Mouse (Mus musculus) embryo, embryonic 9.5 days (tissue): ENCODE results near the gene Nqo1.

Source experiments
- DNase-seq: peaks from one replicate; pipeline ENCODE4 v3.0.0-alpha.2; 2017; ENCODE audit errors: extremely low spot score

Gene Nqo1

DNA sequence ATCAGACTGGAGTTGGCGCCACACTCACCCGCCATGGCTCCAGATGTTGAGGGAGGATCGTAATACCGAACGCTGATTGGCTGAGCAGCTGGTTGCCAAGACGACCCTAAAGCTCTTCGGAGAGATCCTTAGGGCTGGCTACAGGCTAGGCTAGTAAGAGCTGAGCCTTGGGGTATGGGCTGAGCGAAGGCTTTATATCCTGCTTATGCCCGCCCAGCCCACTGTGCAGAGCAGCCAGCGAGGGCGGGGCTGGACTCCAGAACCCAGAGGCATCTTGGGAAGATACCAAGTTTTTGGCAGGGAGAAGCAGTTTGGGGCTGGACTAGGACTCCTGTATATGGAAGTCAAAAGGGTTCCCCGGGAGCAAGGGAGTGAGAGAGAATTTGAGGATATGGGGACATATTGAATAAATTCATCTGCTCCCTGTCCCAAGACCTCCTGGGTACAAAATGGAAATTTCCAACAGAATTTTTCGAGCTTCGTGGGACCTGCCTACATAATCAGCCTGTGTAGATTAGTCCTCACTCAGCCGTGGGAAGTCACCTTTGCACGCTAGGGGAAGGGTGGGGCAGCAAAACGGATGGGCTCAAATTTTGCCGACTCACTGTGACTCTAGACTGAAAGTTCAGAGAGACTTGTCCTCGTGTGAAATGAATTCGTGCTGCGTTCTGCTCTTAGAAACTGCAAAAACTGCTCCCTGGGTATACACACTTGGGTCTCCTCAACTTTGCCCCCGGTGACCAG, at the start of gene Nqo1:
Gene Nqo1 (minus strand): TSS at position 169 of the 744 bp plus-strand sequence.
- peak; percentile 79 for DNase-seq

DNA sequence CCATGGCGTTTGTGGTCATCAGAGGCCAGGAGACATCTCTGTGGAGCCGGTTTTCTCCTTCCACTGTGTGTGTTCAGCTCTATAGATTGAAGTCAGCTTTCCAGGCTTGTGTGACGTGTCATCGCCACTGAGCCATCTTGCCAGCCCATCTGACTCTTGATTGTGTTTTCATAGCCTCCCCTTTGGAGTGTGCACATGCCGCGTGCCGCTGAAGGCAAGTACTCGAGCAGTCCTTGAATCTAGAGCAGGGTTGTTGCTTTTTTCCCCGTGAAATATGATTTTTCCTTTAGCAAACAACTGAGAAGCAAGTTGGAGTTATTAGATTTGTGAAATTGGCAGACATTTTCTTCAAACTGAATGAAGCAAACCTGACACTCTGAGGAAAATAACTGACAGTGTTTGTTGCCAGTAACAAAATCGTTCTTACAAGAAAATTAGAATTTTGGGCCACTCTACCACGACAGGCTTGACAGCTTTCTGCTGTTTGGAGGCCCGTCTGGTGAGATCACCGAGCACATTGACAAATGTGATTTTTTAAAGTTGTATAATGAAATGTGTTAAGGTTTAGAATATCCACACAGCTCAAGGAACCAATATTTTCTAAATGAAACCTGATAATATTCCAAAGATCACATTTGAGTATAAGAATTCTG, 48.5 kb upstream of the Nqo1 start:
- no peak for DNase-seq

DNA sequence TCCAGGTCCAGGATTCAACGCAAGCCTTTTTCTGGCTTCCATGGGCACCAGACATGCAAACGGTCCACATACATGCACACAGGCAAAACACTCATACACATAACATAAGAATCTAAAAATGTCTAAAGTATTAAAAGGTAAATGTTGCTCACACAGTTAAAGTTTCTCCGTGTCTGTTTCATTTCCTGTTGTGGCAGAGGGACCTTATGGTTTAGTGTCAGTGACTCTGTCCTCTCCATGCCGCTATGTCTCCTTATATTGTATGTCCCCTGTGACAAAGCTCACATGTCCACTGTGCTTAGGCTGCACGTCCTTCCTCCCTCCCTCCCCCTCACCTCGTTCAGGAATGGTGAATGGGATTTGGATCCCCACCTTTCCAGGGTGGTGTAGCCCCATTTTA, 46.6 kb upstream of the Nqo1 start:
- no peak for DNase-seq

DNA sequence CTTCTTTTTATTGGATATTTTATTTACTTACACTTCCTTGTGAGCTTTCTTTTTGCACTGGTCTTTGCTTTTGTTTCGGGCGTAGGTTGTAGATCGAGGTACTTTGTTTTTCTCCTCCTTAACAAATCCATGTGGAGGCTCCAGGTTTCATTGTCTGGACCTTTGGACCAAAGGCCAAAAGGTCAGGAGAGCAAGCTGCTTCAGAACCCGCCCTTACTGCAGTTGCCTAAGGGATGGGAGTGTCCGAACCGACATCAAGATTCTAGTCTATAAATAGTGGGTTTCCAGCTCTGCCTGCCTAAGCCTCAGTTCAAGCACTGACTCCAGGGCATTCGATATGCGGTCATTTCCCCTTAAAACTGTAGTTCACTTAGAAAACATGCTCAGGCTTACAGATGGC, 46.1 kb upstream of the Nqo1 start:
- DNase-seq = peak; percentile 25

DNA sequence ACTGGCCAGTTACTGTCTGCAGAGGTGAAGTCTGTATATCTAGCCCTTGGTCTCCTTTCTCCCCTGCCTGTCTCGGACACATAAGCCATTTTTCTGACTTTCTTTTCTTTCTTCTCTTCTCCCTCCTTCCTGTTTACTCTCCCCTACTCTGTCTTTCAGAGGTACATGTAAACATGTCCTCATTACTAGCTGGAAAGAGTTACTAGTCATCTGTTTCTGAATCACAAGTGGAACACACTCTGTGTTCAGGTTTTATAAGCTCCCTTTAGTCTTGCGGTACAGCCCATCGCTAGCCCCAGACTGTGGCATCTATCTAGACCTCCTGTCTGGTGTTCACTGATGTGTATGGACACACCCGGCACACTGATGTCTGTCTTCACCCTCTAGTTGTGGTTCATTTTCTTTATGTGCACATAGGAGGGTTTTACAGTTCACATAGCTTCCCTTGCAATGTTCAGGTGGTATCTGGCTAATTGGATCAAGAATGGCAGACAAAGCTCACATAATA, 45.4 kb upstream of the Nqo1 start:
- DNase-seq = no peak

DNA sequence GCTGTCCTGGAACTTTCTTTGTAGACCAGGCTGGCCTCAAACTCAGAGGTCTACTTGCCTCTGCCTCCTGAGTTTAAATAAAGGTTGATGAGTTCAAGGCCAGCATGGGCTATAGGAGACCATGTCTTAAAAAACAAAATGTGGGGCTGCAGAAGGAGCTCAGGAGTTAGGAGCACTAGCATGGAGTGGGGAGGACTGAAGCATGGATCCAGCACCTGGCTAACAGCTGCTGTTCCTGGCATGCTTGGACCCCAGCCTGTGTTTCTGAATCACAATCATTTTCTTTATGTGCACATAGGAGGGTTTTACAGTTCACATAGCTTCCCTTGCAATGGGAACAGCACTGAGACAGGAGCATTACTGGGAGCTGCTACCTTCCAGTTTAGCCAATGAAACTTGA, 44.7 kb upstream of the Nqo1 start:
- DNase-seq = no peak

DNA sequence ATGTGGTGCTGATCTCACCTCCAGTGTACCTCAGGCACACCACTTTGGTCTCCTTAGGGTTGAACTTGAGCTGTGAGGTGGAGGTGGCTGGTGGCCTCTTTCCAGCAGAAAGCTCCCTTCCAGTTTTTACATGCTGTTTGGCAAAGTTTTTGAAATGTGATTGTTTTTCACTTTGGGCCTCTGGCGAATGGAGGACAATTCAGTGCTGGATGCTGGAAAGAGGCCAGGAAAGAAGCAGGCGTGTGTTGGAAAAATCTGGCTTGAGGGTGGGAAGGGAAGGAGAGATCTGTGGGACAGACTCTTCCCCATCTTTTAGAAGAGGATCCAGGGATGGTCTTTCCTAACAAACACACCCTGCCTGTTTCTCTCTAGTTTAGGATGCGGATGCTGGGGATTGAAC, 41.6 kb upstream of the Nqo1 start:
- DNase-seq = no peak

DNA sequence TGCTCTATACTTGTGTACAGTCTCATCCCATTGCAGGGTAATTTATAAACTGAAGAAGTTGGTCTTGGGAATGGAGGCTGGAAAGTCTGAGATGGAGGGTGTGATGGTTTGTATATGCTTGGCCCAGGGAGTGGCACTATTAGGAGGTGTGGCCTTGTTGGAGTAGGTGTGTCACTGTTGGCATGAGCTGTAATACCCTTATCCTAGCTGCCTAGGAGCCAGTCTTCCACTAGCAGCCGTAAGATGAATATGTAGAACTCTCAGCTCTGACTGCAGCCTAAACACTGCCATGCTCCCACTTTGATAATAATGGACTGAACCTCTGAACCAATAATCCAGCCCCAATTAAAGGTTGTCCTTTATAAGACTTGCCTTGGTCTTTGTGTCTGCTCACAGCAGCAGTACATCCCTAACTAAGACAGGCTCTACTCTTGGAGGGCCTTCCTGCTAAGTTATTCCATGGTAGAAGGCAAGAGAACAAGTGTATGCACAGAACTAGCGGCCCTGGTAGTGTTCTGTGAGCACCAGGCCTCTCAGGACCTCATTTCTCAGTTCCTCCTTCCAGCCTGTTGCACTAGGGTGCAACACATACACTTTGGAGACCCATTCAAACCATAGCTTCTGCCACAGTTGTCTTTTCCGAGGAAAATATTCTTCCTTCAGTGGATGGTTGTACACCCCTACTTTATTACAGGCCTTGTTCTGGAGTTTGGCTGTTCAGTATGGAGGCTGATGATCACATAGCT, 37.0 kb upstream of the Nqo1 start:
- DNase-seq = no peak

DNA sequence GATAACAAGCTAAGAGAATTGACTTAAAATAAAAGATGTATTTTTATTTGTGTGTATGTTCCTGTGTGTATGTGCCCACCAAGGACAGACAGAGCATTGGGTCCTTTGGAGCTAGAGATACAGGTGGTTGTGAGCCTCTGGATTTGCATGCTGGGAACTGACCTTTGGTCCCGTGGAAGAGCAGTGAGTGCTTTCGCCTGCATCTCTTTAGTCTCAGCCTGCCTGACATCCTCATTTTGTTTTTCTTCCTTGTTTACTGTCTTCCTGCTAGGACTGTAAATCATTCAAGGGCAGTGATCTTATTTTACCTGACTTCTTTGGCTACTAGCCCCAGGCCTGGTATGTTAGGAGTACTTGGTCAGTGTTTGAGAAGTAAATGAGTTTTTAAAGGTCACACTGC, 34.7 kb upstream of the Nqo1 start:
- no peak for DNase-seq

DNA sequence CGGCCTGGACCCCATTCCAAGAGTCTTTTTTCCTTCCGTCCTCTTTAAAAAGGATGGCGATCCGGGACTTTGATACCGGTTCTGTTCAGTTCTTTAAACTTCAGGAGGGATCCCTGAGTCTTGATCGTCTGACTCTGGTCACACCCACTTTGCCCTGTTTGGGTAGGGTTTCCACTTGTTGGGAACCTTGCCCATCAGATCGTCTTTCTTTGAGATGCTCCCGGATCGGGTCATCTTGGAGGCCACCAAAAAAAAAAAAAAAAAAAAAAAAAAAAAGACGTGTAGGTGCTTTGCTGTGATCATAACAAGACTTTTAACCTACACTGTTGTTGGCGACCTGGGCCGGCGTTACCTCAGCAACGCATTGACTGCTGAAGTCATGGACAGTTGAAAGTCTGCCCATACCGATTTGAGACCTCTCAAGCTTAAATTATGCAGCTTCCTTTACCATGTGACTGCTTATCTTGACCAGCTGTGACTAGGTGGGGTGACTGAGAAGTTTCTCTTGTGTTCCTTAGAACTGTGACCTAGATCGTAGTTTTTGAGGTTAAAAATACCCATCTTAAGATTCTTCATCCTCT, 33.9 kb upstream of the Nqo1 start:
- no peak for DNase-seq

DNA sequence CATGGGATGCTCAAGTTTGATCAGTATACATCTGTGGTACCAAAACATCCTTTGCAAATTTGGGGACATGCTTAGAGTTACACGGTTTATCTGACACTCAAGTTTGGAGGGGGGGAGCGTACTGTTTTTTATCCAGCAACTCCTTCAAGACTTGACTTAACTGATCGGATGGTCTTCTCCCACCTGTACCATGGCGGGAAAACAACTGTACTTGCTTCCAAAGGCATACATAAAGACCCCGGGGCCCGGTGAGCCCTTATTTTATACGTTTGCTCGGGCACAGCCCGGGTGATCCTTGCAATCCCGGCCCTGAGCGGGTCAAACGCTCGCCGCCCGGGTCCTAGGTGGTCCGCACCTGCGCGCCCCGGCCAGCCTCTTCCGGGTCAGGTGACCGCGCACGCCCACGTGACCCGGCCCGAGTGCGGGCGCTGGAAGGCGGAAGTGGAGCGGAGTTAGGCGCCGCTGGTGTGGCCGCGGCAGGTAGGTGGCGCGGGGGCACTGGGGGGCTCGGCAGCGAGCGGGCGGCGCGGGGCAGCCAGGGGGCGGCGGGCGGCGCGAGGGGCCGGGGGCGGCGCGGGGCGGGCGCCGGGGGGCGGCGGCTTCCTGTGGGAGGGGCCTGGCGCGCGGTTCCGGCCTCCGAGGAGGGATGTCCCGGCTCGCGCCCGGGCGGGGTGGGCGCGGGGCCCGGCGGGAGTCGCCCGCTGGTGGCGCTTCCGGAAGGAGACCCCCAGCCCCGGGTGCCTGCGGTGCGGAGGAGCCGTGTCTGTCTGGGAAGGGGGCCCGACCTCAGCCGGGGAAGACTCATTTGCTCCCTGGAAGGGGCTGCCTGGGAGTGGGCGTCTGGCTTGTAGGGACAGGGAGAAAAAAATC, 33.2 kb upstream of the Nqo1 start, which contains the start of gene Wwp2:
Gene Wwp2 (plus strand): TSS at position 404 of the 870 bp plus-strand sequence.
- DNase-seq = peak; percentile 81

DNA sequence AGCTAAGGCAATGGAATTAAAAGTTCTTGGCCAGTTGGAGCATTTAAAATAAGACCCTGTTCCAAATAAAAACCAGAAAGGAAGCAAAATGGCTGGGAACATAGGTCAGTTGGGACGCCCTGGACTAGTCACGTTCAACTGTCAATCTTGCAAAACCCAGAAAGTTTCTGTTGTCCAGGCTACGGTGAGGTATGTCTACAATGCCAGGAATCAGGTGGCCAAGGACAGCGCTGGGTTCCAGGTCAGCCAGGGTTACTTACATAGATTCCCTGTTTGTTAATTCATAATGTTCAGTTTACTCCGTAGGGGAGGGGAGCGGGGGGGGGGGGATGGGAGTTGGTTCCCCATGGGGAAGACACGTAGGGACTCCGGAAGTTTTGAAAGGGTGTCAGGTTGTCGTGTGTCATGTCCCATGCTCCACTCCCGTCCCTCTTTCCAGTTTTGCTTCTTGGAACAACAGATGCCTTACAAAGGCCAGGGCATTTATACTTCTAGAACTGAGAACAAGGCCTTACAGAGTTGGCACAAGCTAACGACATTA, 32.5 kb upstream of the Nqo1 start:
- DNase-seq = no peak

DNA sequence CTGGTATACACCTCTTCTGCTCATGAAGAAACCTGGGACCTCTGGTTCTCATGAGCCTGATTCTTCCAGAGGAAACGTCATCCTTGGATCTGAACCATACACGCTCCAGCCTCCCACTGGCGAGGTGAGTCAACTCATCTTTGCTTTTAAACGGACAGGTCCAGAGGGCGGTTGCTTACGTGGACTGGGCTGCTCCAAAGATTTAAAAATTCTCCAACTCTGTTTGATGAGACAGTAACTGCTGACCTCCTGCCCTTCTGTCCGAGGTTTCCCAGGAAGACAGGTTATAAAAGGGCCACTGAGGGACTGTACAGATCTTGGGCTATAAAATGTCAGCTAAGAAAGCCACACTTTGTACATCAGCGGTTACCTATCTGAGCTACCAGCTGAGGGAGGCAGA, 27.8 kb upstream of the Nqo1 start:
- no peak for DNase-seq

DNA sequence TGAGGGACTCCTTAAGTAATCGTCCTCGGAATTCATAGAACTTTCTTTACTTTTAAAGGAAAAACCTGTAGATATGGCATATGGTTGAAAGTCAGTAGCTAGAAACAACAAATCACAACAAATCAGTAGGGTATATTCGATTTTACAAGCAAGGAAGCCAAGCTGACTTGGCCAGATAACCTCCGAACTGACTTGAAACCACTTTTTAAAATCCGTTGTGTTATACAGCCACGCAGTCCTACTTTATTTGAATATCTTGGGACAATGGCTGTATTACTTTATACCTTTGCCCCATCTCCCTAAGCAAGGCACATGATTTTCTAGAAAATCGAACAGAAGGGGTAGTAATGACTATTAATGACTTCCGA, 22.2 kb upstream of the Nqo1 start:
- DNase-seq = no peak

DNA sequence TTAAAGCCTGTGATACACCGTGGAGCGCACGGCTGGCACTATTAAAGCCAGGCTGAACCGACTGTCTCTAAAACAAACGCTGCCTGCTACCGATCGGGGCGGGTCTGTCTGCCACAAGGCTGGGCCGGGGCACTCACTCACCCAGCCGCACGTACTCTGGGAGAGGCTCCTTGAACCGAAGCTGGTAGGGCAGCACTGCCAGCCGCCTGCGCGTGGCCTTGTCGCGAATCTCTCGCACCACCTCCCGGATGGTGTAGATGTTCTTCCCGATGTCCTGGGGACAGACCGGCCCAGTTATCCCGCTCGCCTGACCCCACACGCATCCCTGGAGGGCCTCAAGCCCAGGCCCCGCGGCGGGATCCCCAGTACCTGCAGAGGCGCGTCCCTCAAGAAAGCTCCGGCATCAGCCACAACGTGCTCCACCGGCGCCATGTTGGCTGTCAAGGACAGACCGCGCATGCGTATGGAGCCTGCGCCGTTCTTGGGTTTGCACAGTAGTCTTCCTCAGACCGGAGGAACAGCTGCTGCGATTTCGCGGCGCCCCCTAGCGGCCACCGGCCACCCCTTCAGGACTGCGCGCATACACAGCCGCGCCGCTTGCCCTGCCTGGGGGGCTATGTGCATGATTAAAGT, 21.7 kb upstream of the Nqo1 start, which contains the start of gene Nob1:
Gene Nob1 (minus strand): TSS at position 455 of the 633 bp plus-strand sequence.
- peak; percentile 95 for DNase-seq

DNA sequence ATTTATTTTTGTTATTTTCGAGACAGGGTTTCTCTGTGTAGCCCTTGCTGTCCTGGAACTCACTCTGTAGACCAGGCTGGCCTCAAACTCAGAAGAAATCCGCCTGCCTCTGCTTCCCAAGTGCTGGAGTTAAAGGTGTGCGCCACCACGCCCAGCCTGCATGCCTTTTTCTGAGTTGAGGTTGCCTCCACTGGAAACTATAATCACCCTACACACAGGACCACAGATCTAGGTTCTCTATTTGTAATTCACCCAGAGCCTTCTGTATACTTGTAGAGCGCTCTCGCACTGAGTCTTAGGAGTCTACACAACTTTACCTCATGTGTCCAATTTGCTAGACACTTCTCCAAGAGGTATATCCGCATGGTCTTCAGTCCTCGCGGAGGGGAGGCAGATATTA, 21.2 kb upstream of the Nqo1 start:
- DNase-seq = no peak

DNA sequence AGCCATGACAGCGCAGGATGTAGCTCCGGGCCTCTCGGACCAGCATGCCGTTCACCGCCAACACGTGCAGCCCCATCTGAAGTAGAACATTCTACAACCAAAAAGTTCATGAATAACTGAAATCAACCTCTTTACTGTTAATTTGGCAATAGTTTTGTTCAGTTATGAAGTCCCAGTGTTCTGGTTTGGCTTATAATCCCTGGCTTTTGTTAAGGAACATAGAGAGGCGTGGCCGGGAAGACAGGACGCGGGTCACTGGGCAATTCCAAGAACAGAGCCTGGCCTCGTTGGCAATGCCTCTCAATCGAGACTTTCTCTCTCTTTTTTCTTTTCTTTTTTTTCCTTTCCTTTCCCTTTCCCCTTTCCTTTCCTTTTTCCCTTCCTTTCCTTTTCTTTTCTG, 14.0 kb upstream of the Nqo1 start:
- DNase-seq = no peak

DNA sequence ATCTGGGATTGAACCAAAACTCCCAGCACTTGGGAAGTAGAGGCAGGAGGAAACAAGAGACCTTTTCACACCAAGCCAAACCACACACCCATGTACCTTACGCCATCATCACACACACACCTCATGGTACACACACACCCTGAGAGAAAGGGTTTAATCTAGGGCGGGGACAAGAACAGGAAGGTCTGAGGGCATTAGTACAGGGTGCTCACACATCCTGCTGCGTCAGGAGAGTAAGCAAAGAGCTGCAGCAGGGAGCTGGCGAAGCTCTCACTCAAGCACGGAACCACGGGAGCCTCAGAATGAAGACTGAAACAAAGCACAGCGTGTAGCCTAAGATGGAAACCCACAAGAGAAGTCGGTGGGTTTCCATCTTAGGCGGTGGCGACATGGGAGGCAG, 10.9 kb upstream of the Nqo1 start:
- DNase-seq = no peak

DNA sequence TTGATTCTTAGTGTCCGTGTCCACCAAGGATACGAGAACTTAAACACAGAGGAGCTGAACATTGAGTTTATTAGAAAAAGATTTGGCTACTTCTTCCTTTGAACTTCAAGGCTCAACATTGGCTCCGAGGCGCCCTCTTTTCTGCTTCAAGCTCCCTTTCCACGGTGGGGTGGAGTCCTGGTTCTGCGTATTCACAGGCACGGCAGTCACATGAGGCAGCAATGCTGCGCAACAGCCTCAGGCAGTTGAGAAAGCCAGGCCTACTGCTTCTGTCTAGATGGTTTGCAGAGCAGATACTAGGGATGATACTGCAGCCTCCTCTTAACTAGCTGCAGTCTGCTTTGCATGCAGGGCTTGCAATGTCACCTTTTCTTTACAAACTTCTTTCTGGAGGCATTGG, 9.5 kb upstream of the Nqo1 start:
- DNase-seq = no peak

DNA sequence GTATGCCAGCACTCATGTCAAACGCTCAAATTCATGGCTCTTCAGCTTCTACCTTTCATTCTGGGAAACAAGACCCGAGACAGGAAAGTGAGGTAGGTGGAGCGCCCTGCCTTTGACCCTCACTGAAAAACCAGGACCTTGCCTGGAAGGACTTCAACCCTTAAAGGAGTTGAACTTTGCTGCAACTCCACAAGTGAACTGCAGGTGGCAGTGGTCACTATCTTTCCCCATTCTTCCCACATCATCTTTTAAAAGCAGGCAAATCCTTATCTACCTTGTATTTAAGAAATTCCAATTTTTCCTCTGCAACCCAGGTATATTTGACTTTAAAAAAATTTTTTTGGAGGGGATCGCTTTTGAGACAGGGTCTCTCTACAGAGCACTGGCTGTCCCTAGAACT, 8.4 kb upstream of the Nqo1 start:
- DNase-seq = no peak

DNA sequence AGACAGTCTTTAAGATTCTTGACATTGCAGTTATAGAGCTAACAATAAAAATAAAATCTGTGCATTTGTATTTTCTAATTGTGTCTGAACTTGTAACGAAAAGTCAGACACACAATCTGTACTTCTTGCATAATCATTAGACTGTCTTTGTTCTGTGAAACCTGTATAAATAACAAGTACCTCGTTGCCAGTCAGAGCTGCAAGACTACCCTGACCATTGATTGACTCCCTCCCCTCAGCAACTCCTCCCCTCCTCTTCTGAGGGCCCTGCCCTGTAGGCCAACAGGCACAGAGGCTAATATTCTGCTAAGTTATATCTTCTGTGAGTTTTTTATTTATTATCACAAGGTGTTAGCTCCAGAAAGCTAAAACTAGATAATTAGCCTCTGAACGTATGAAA, 2.9 kb upstream of the Nqo1 start:
- no peak for DNase-seq
